Comparison of ENCODE assay signal across 8 mouse cellular contexts in genomic region chr2:181287338-181287957, GRCm38 (mm10). TPM values are rescaled to one million over a fixed set of nuclear protein-coding genes. Genes with fewer than 3 reads are reported as not detected.
DNase-seq lines count a peak whose midpoint lies in the region; ATAC-seq and TF ChIP-seq lines count a peak whose summit lies in the region.

No protein-coding gene starts in this region.

- no peaks in the 10 kb centered on the region for H3K9me3 ChIP-seq in forebrain, postnatal 0 days (ENCODE audit: low read length)
- no peaks in the 10 kb centered on the region for H3K9me3 ChIP-seq in hindbrain, embryonic 12.5 days (replicated peaks)

- ATAC-seq in forebrain, postnatal 0 days, result peak; percentile 93
- peak; percentile 89 for ATAC-seq in hindbrain, embryonic 12.5 days (ENCODE audit: low FRiP score)
- ATAC-seq in megakaryocyte progenitor cell, adult 5-6 weeks (replicated peaks; ENCODE audit: poor library complexity), result peak; percentile 62

- H3K36me3 ChIP-seq in forebrain, postnatal 0 days (ENCODE audit: insufficient read depth), result no peaks in the 10 kb centered on the region
- H3K36me3 ChIP-seq in hindbrain, embryonic 12.5 days, result peaks cover 13% of the 10 kb centered on the region; the same call in 1 of the 2 replicates

- intact Hi-C loops in left cerebral cortex, postnatal 10 days (cut with DNase I), result loop anchor here (5.0 kb wide), 1 partner anchor 100 kb away; the partner anchor contains the start of gene Ppdpf

- peak overlapping the region; percentile 73 for H3K4me3 ChIP-seq in forebrain, postnatal 0 days (ENCODE audit: low read depth, low read length)
- peak overlapping the region; percentile 60 for H3K4me3 ChIP-seq in hindbrain, embryonic 12.5 days

- peak overlapping the region; percentile 68 for H3K4me2 ChIP-seq in forebrain, postnatal 0 days (ENCODE audit: low read depth)
- H3K4me2 ChIP-seq in hindbrain, embryonic 12.5 days (replicated peaks), result peak overlapping the region; percentile 63

- peak overlapping the region; percentile 87 for H3K9ac ChIP-seq in forebrain, postnatal 0 days
- H3K9ac ChIP-seq in hindbrain, embryonic 12.5 days, result peak overlapping the region; percentile 92

- H3K27me3 ChIP-seq in forebrain, postnatal 0 days (ENCODE audit: insufficient read depth, low read length), result no peaks in the 10 kb centered on the region
- H3K27me3 ChIP-seq in hindbrain, embryonic 12.5 days, result no peaks in the 10 kb centered on the region

- peak; percentile 88 for DNase-seq in MN1 (ENCODE audit: low spot score)
- DNase-seq in cerebellum, adult 11-12 months, result peak; percentile 86
- DNase-seq in forebrain, postnatal 0 days, result peak; percentile 88
- peak; percentile 56 to 93 for DNase-seq in left cerebral cortex, postnatal 10 days (ENCODE audit: extremely low spot score in 1 of 2, low spot score in 2 of 2)
- peak; percentile 86 to 87 for DNase-seq in right cerebral cortex, postnatal 10 days (ENCODE audit: low spot score in 2 of 2)
- DNase-seq in urinary bladder, postnatal 14 days (ENCODE audit: low spot score), result peak; percentile 82

- peaks cover 4% of the 10 kb centered on the region; the same call in 1 of the 2 replicates for H3K4me1 ChIP-seq in forebrain, postnatal 0 days (ENCODE audit: insufficient read depth)
- H3K4me1 ChIP-seq in hindbrain, embryonic 12.5 days, result peaks cover 17% of the 10 kb centered on the region

- 2% methylated on average over 30 of the region's 71 CpGs for WGBS in forebrain, postnatal 0 days
- under 1% methylated on average over 42 of the region's 71 CpGs for WGBS in hindbrain, embryonic 12.5 days

- no peak for TF ChIP-seq CTCF in forebrain, postnatal 0 days (IDR thresholded peaks at IDR 0.05; ENCODE audit: low read depth)

- peak overlapping the region; percentile 97 for H3K27ac ChIP-seq in forebrain, postnatal 0 days (ENCODE audit: low read depth, low read length)
- H3K27ac ChIP-seq in hindbrain, embryonic 12.5 days, result peak overlapping the region; percentile 97

RNA-seq across cellular contexts. Expression of gene Gmeb2, which starts 0.4 kb away (rescaled TPM):
- total RNA-seq in forebrain, postnatal 0 days (2014; rRNA removed), result 21.7 and 24.8 TPM in 2 replicates
- polyA plus RNA-seq in forebrain, postnatal 0 days (2015; fragmentation: Nextera tagmentation; extraction: Ambion mirVana), result 7.4 and 9.6 TPM in 2 replicates
- polyA plus RNA-seq in hindbrain, embryonic 12.5 days (2016; fragmentation: Nextera tagmentation; extraction: Ambion mirVana), result 21.9 and 22.5 TPM in 2 replicates
- total RNA-seq in left cerebral cortex, postnatal 10 days (2021), result 10 to 100 TPM; 15.5 to 17.6 TPM
- total RNA-seq in megakaryocyte progenitor cell, adult 5-6 weeks (2015), result 12.5 and 12.6 TPM in 2 replicates
- 13.4 and 13.6 TPM in 2 replicates for total RNA-seq in megakaryocyte progenitor cell, adult 5-6 weeks (2017)

RNA-seq across cellular contexts. Expression of gene Stmn3, which starts 26.9 kb away (rescaled TPM):
- total RNA-seq in forebrain, postnatal 0 days (2014; rRNA removed), result 1,247 and 1,493 TPM in 2 replicates
- polyA plus RNA-seq in forebrain, postnatal 0 days (2015; fragmentation: Nextera tagmentation; extraction: Ambion mirVana), result 1,714 and 1,956 TPM in 2 replicates
- 502 and 505 TPM in 2 replicates for polyA plus RNA-seq in hindbrain, embryonic 12.5 days (2016; fragmentation: Nextera tagmentation; extraction: Ambion mirVana)
- total RNA-seq in left cerebral cortex, postnatal 10 days (2021), result 1,000 to 10,000 TPM; 1,052 to 1,067 TPM
- not detected in 2 replicates for total RNA-seq in megakaryocyte progenitor cell, adult 5-6 weeks (2015)
- not detected in 2 replicates for total RNA-seq in megakaryocyte progenitor cell, adult 5-6 weeks (2017)

RNA-seq across cellular contexts. Expression of gene Rtel1, which starts 32.1 kb away (rescaled TPM):
- total RNA-seq in forebrain, postnatal 0 days (2014; rRNA removed), result 42.8 and 64.4 TPM in 2 replicates
- 13.8 and 20.6 TPM in 2 replicates for polyA plus RNA-seq in forebrain, postnatal 0 days (2015; fragmentation: Nextera tagmentation; extraction: Ambion mirVana)
- polyA plus RNA-seq in hindbrain, embryonic 12.5 days (2016; fragmentation: Nextera tagmentation; extraction: Ambion mirVana), result 47.8 and 49.2 TPM in 2 replicates
- total RNA-seq in left cerebral cortex, postnatal 10 days (2021), result 10 to 100 TPM; 41.1 to 46.6 TPM
- total RNA-seq in megakaryocyte progenitor cell, adult 5-6 weeks (2015), result 53.4 and 78.0 TPM in 2 replicates
- 41.9 and 53.0 TPM in 2 replicates for total RNA-seq in megakaryocyte progenitor cell, adult 5-6 weeks (2017)

RNA-seq across cellular contexts. Expression of gene Helz2, which starts 45.6 kb away (rescaled TPM):
- 1.7 and 1.8 TPM in 2 replicates for total RNA-seq in forebrain, postnatal 0 days (2014; rRNA removed)
- 0.10 and 0.24 TPM in 2 replicates for polyA plus RNA-seq in forebrain, postnatal 0 days (2015; fragmentation: Nextera tagmentation; extraction: Ambion mirVana)
- 0.81 and 0.87 TPM in 2 replicates for polyA plus RNA-seq in hindbrain, embryonic 12.5 days (2016; fragmentation: Nextera tagmentation; extraction: Ambion mirVana)
- 1 to 10 TPM; 1.4 to 1.7 TPM for total RNA-seq in left cerebral cortex, postnatal 10 days (2021)
- 3.4 and 5.0 TPM in 2 replicates for total RNA-seq in megakaryocyte progenitor cell, adult 5-6 weeks (2015)
- total RNA-seq in megakaryocyte progenitor cell, adult 5-6 weeks (2017), result 4.0 and 4.8 TPM in 2 replicates

Comparison
In these comparisons a context has a peak if more than half of its experiments do, and no peak if none do; other contexts are left out.
1. Peak in every context shown above with its lines: DNase-seq, ATAC-seq, H3K4me3 ChIP-seq and H3K27ac ChIP-seq.
2. RNA of gene Stmn3, which starts 26.9 kb away (total RNA-seq): 1,247 to 1,493 TPM in forebrain, postnatal 0 days and 1,052 to 1,067 TPM in left cerebral cortex, postnatal 10 days; not detected in megakaryocyte progenitor cell, adult 5-6 weeks; every median in the first group is over 1,000 times any median in the second.